Mouse (Mus musculus) MEL (cell line): ENCODE data around the gene Fgl2. TPM values are rescaled to one million over a fixed set of nuclear protein-coding genes. Genes with fewer than 3 reads are reported as not detected.

Experiments
- DNase-seq: peaks from one replicate; pipeline ENCODE4 v3.0.0; 2011; ENCODE audit warnings: low read depth, low spot score
- H3K27ac ChIP-seq: 2 replicates; pipeline ENCODE4 v1.5.1; 2012; ENCODE audit warnings: low read depth, mild to moderate bottlenecking, control low read depth, low read length, moderate library complexity; ENCODE audit not compliant: control insufficient read depth
- H3K27me3 ChIP-seq, 2 experiments: fragments of 150-350 bp in 1 of 2; sonication (generic) in 1 of 2; 2 replicates each; pipeline ENCODE4 v1.6.1; 2012; ENCODE audit warnings: low read length in 2 of 2, mild to moderate bottlenecking in 2 of 2, improper control_type of control experiment in 1 of 2, moderate library complexity in 1 of 2; ENCODE audit not compliant: insufficient read depth in 2 of 2, control insufficient read depth in 1 of 2
- H3K36me3 ChIP-seq, 2 experiments: 2 replicates each; pipeline ENCODE4 v1.6.1; 2012 to 2014; ENCODE audit warnings: low read length in 2 of 2, improper control_type of control experiment in 1 of 2, inconsistent platforms in 1 of 2, mild to moderate bottlenecking in 1 of 2; ENCODE audit not compliant: insufficient read depth in 2 of 2, control insufficient read depth in 1 of 2
- H3K4me1 ChIP-seq, 2 experiments: fragments of 150-350 bp in 1 of 2; sonication (generic) in 1 of 2; 2 replicates each; pipeline ENCODE4 v1.6.1; 2012; ENCODE audit warnings: low read length in 2 of 2, improper control_type of control experiment in 1 of 2, mild to moderate bottlenecking in 1 of 2; ENCODE audit not compliant: insufficient read depth in 2 of 2, control insufficient read depth in 1 of 2
- H3K4me3 ChIP-seq, 2 experiments: fragments of 150-350 bp in 1 of 2; sonication (generic) in 1 of 2; 2 replicates each; pipeline ENCODE4 v1.5.1; 2012; ENCODE audit warnings: low read depth in 2 of 2, low read length in 2 of 2, mild to moderate bottlenecking in 2 of 2, moderate library complexity in 2 of 2, control low read depth in 1 of 2, improper control_type of control experiment in 1 of 2; ENCODE audit not compliant: control insufficient read depth in 1 of 2, insufficient read depth in 1 of 2
- H3K79me2 ChIP-seq: 2 replicates; pipeline ENCODE4 v1.6.1; 2012; ENCODE audit warnings: mild to moderate bottlenecking, low read length, moderate library complexity; ENCODE audit not compliant: control insufficient read depth, poor library complexity, insufficient read depth
- H3K9ac ChIP-seq: 2 replicates; pipeline ENCODE4 v1.6.1; 2012; ENCODE audit warnings: low read depth, mild to moderate bottlenecking, control low read depth, low read length, moderate library complexity; ENCODE audit not compliant: control insufficient read depth, poor library complexity, severe bottlenecking
- H3K9me3 ChIP-seq: fragments of 150-350 bp; sonication (generic); replicated peaks from 2 replicates; pipeline ENCODE4 v1.6.1; 2012; ENCODE audit warnings: mild to moderate bottlenecking, low read length, improper control_type of control experiment, moderate library complexity; ENCODE audit not compliant: insufficient read depth
- BHLHE40 ChIP-seq: IDR thresholded peaks from 2 replicates; pipeline ENCODE4 v1.6.1; 2012; ENCODE audit warnings: low read depth, mild to moderate bottlenecking, inconsistent platforms, low read length, improper control_type of control experiment, borderline replicate concordance
- CHD1 ChIP-seq: IDR thresholded peaks from 2 replicates; pipeline ENCODE4 v1.6.1; 2012; ENCODE audit warnings: low read depth, mild to moderate bottlenecking, inconsistent platforms, low read length, improper control_type of control experiment
- CTCF ChIP-seq, 3 experiments: IDR thresholded peaks in 2 of 3; conservative IDR thresholded peaks in 1 of 3; 2 replicates each; pipeline ENCODE4 v1.5.1; 2011 to 2012; ENCODE audit warnings: low read length in 3 of 3, low read depth in 2 of 3, mild to moderate bottlenecking in 2 of 3, improper control_type of control experiment in 1 of 3, inconsistent platforms in 1 of 3, mixed read lengths in 1 of 3, moderate library complexity in 1 of 3; ENCODE audit not compliant: control insufficient read depth in 1 of 3, insufficient read depth in 1 of 3, poor library complexity in 1 of 3, severe bottlenecking in 1 of 3
- E2F4 ChIP-seq: IDR thresholded peaks from 2 replicates; pipeline ENCODE4 v1.6.1; 2011; ENCODE audit warnings: low read depth, low read length, improper control_type of control experiment, borderline replicate concordance
- GATA1 ChIP-seq: IDR thresholded peaks from 2 replicates; pipeline ENCODE4 v1.6.1; 2011; ENCODE audit warnings: low read depth, low read length, improper control_type of control experiment
- JUND ChIP-seq: IDR thresholded peaks from 2 replicates; pipeline ENCODE4 v1.6.1; 2011; ENCODE audit warnings: low read depth, mild to moderate bottlenecking, improper control_type of control experiment, low read length
- MAFK ChIP-seq: IDR thresholded peaks from 2 replicates; pipeline ENCODE4 v1.6.1; 2011; ENCODE audit warnings: low read depth, mild to moderate bottlenecking, low read length, improper control_type of control experiment, borderline replicate concordance
- MAX ChIP-seq: IDR thresholded peaks from 2 replicates; pipeline ENCODE4 v1.6.1; 2011; ENCODE audit warnings: low read length, improper control_type of control experiment
- NELFE ChIP-seq: IDR thresholded peaks from 2 replicates; pipeline ENCODE4 v1.6.1; 2011; ENCODE audit warnings: low read depth, low read length, improper control_type of control experiment
- NRF1 ChIP-seq: IDR thresholded peaks from 2 replicates; pipeline ENCODE4 v1.6.1; 2014; ENCODE audit warnings: low read depth, mild to moderate bottlenecking, inconsistent platforms, low read length, improper control_type of control experiment, moderate library complexity; ENCODE audit not compliant: poor library complexity, insufficient read depth, severe bottlenecking
- POLR2AphosphoS5 ChIP-seq: IDR thresholded peaks from 2 replicates; pipeline ENCODE4 v1.6.1; 2012; ENCODE audit warnings: low read depth, borderline replicate concordance, mild to moderate bottlenecking, inconsistent platforms, low read length, moderate library complexity, mixed read lengths
- RAD21 ChIP-seq: IDR thresholded peaks from 2 replicates; pipeline ENCODE4 v1.6.1; 2011; ENCODE audit warnings: mild to moderate bottlenecking, low read depth, low read length, improper control_type of control experiment
- SIN3A ChIP-seq: IDR thresholded peaks from 2 replicates; pipeline ENCODE4 v1.6.1; 2012; ENCODE audit warnings: low read length, improper control_type of control experiment, inconsistent platforms
- SMC3 ChIP-seq: IDR thresholded peaks from 2 replicates; pipeline ENCODE4 v1.6.1; 2011; ENCODE audit warnings: low read depth, low read length, improper control_type of control experiment
- TBP ChIP-seq: IDR thresholded peaks from 2 replicates; pipeline ENCODE4 v1.8.0; 2011; ENCODE audit warnings: low read depth, low read length, improper control_type of control experiment
- ZC3H11A ChIP-seq: IDR thresholded peaks from 2 replicates; pipeline ENCODE4 v1.6.1; 2012; ENCODE audit warnings: low read depth, mild to moderate bottlenecking, inconsistent platforms, low read length, improper control_type of control experiment
- ZMIZ1 ChIP-seq: IDR thresholded peaks from 2 replicates; pipeline ENCODE4 v1.6.1; 2012; ENCODE audit warnings: low read depth, mild to moderate bottlenecking, inconsistent platforms, low read length, improper control_type of control experiment, moderate library complexity
- polyA plus RNA-seq, 2 experiments: library from polyadenylated mRNA; stranded (reverse) in 1 of 2; unstranded in 1 of 2; fragments of >175 nt in 1 of 2; fragments of >200 nt in 1 of 2; gene quantifications; 2 replicates each; pipeline versions ENCODE4 v1.2.1 to v1.2.4; 2012; ENCODE audit warnings: low replicate concordance in 2 of 2, low read depth in 1 of 2; ENCODE audit not compliant: insufficient read length in 2 of 2, insufficient read depth in 1 of 2, missing spikeins in 1 of 2
- total RNA-seq: library from RNA; depleted of rRNA; stranded (reverse); fragments of 300-350 nt; gene quantifications from 2 replicates; pipeline ENCODE4 v1.2.3, GENCODE M21; 2012

Fgl2 gene
- total and polyA plus RNA-seq, 3 experiments, result 1.5 to 2.8 TPM; not detected in 1

DNA sequence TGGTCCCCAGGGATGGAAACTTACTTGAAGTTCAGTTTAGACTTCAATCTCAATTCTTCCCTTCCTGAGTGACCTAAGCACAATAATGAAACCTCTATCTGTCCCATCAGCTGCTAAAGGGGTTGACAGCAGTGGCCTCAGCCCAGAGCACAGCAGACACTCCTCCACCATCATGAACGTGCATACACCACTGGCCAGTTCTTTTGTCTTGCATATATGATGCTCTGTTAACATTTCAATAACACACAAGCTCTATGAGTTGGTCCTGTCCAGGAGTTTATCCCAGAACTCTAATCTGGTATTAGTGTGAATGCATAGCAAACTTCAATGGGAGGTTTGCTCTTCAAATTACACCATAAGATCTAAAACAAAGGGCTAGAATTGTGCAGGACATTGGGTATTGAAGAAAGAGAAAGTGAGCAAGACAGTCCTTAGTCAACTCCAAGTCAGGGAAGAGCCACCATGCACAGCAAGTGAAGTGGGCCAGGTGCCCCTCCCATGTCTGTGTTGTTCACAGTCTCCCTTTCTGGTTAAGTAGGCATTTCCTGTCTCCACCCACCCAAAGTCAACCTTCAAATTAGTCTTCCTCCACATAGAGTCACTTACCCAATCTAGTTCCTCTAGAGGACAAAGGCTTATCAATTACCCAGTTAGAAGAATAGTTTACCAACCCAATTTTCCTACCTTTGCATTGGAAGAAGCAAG is 41.8 kb downstream of the Fgl2 start:
- Histone ChIP-seq H3K4me3 (no peak overlapping the region), H3K4me1 (peaks cover 29 to 31% of the 10 kb centered on the region in 2 experiments), H3K27me3 (no peaks in the 10 kb centered on the region), H3K9me3 (no peaks in the 10 kb centered on the region), H3K27ac (no peak overlapping the region), H3K79me2 (no peaks in the 10 kb centered on the region; the same call in 1 of the 2 replicates), H3K9ac (no peak overlapping the region), H3K36me3 (peaks cover 0 to 40% of the 10 kb centered on the region in 2 experiments; a peak in 2 of 4 replicates)
- peak; percentile 36 for DNase-seq
- no peak for TF ChIP-seq BHLHE40
- no peak for TF ChIP-seq MAFK
- TF ChIP-seq MAX, result no peak

- no peak for DNase-seq
- H3K4me1 ChIP-seq, result peaks cover 7 to 9% of the 10 kb centered on the region in 2 experiments
- no peak overlapping the region for H3K27ac ChIP-seq
- no peaks in the 10 kb centered on the region for H3K27me3 ChIP-seq
- no peaks in the 10 kb centered on the region for H3K9me3 ChIP-seq
- H3K4me3 ChIP-seq, result no peak overlapping the region
- no peak overlapping the region for H3K9ac ChIP-seq
- H3K79me2 ChIP-seq, result no peaks in the 10 kb centered on the region
- peaks cover 0 to 11% of the 10 kb centered on the region in 2 experiments; a peak in 2 of 4 replicates for H3K36me3 ChIP-seq
- no peak for TF ChIP-seq NRF1
- no peak for TF ChIP-seq E2F4
- no peak for TF ChIP-seq POLR2AphosphoS5
- no peak for TF ChIP-seq NELFE
These were observed 46.2 kb downstream of the Fgl2 start for GRCm38 (mm10) chr5:21418613-21419012.

DNA sequence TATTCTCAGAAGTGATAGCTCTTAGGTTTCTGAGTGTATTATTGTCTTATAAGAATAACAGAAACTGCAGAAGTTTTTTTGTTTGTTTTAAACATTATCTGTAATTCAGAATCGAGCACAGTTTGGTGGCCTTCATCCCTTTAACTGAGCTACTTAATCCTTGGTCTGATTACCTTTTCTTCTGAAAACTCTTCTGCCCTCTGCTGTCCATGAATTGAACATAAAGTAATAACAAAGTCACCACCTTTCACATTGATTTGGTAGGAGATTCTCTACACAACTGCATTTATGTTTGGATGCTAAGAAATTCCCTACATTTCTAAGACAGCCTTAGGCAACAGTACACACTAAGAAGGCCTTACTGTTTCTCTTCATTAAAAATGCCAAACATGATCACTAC is 48.2 kb downstream of the Fgl2 start:
- Histone ChIP-seq H3K9me3 (no peaks in the 10 kb centered on the region), H3K27me3 (no peaks in the 10 kb centered on the region), H3K4me1 (no peaks in the 10 kb centered on the region; a peak in 1 of 4 replicates), H3K4me3 (no peak overlapping the region), H3K36me3 (peaks cover 0 to 5% of the 10 kb centered on the region in 2 experiments; a peak in 2 of 4 replicates), H3K27ac (no peak overlapping the region), H3K79me2 (peaks cover 8% of the 10 kb centered on the region), H3K9ac (no peak overlapping the region)
- peak; percentile 77 for DNase-seq
- TF ChIP-seq NRF1 (no peak), CHD1 (no peak), SMC3 (peak; percentile 99), RAD21 (peak; percentile 93), ZC3H11A (peak; percentile 99), POLR2AphosphoS5 (no peak), ZMIZ1 (no peak), GATA1 (0 out of 2 replicates have a peak, but pooled peaks have one; percentile 13), CTCF (IDR thresholded peaks at IDR 0.05 in 2 of 3, conservative IDR thresholded peaks at IDR 0.05 in 1 of 3; ENCODE audit: control insufficient read depth in 1 of 3, insufficient read depth in 1 of 3, low read depth in 2 of 3, low read length in 3 of 3, poor library complexity in 1 of 3, severe bottlenecking in 1 of 3) (peak in 2 of 3 experiments; percentile 36 to 94; a peak in 4 of 6 replicates), TBP (no peak), JUND (no peak; the same call in 1 of the 2 replicates), SIN3A (peak; percentile 34)
